Mouse (Mus musculus) lung, postnatal 0 days (tissue): ENCODE measurements around the gene Pmm1. TPM values are rescaled to one million over a fixed set of nuclear protein-coding genes. Genes with fewer than 3 reads are reported as not detected.
"Not testable (repeated sequence)": the region's sequence is repeated elsewhere in the genome, so short reads cannot be mapped to it uniquely, and the experiment has no call there.

Experiments used
- ATAC-seq: fragments of 200-750 bp; cut with Nextera tagmentation; 2 replicates; pipeline ENCODE4 v1.8.0; 2017; ENCODE audit warnings: moderate library complexity
- DNase-seq: peaks from one replicate; pipeline ENCODE4 v3.0.0-alpha.2; 2016; ENCODE audit warnings: low spot score
- H3K27ac ChIP-seq: fragments of 300-500 bp; sonication (generic); 2 replicates; pipeline ENCODE4 v1.5.1; 2014; ENCODE audit warnings: antibody characterized with exemption, mild to moderate bottlenecking, low read length, mixed read lengths
- H3K27me3 ChIP-seq: fragments of 300-500 bp; sonication (generic); replicated peaks from 2 replicates; pipeline ENCODE4 v1.6.1; 2014; ENCODE audit warnings: low read length, mixed read lengths; ENCODE audit not compliant: insufficient read depth
- H3K36me3 ChIP-seq: fragments of 300-500 bp; sonication (generic); 2 replicates; pipeline ENCODE4 v1.6.1; 2014; ENCODE audit warnings: low read length, mixed read lengths; ENCODE audit not compliant: insufficient read depth
- H3K4me1 ChIP-seq: fragments of 300-500 bp; sonication (generic); 2 replicates; pipeline ENCODE4 v1.6.1; 2014; ENCODE audit warnings: antibody characterized with exemption, low read depth, low read length, mixed read lengths; ENCODE audit not compliant: insufficient read depth
- H3K4me2 ChIP-seq: fragments of 300-500 bp; sonication (generic); replicated peaks from 2 replicates; pipeline ENCODE4 v1.6.1; 2014; ENCODE audit warnings: low read depth, mild to moderate bottlenecking, low read length, moderate library complexity, mixed read lengths
- H3K4me3 ChIP-seq: fragments of 300-500 bp; sonication (generic); 2 replicates; pipeline ENCODE4 v1.5.1; 2014; ENCODE audit warnings: low read depth, low read length
- H3K9ac ChIP-seq: fragments of 300-500 bp; sonication (generic); replicated peaks from 2 replicates; pipeline ENCODE4 v1.6.1; 2014; ENCODE audit warnings: low read depth, mild to moderate bottlenecking
- H3K9me3 ChIP-seq: fragments of 300-500 bp; sonication (generic); 2 replicates; pipeline ENCODE4 v1.6.1; 2016; ENCODE audit warnings: low read length, mixed read lengths
- CTCF ChIP-seq: IDR thresholded peaks from 2 replicates; pipeline ENCODE4 v1.5.1; 2016; ENCODE audit warnings: antibody characterized with exemption, mild to moderate bottlenecking
- EP300 ChIP-seq: IDR thresholded peaks from 2 replicates; pipeline ENCODE4 v1.6.1; 2016; ENCODE audit warnings: antibody characterized with exemption, mild to moderate bottlenecking, control low read depth
- WGBS: fragments of 180-500 bp; shearing (Covaris S2); extraction: QIAGEN DNeasy Blood & Tissue Kit; methylation state at CpG from one replicate; pipeline ENCODE4 v1.1.7; 2014; 5-methylcytosine and 5-hydroxymethylcytosine counted together
- polyA plus RNA-seq: library from polyadenylated mRNA; unstranded; fragments of >200 nt; fragmentation: Nextera tagmentation; extraction: Ambion mirVana; gene quantifications from 2 replicates; pipeline ENCODE4 v1.2.1, GENCODE M21; 2015

Gene Pmm1
- polyA plus RNA-seq, 1 experiment from 2014 or later = 23.4 TPM

DNA sequence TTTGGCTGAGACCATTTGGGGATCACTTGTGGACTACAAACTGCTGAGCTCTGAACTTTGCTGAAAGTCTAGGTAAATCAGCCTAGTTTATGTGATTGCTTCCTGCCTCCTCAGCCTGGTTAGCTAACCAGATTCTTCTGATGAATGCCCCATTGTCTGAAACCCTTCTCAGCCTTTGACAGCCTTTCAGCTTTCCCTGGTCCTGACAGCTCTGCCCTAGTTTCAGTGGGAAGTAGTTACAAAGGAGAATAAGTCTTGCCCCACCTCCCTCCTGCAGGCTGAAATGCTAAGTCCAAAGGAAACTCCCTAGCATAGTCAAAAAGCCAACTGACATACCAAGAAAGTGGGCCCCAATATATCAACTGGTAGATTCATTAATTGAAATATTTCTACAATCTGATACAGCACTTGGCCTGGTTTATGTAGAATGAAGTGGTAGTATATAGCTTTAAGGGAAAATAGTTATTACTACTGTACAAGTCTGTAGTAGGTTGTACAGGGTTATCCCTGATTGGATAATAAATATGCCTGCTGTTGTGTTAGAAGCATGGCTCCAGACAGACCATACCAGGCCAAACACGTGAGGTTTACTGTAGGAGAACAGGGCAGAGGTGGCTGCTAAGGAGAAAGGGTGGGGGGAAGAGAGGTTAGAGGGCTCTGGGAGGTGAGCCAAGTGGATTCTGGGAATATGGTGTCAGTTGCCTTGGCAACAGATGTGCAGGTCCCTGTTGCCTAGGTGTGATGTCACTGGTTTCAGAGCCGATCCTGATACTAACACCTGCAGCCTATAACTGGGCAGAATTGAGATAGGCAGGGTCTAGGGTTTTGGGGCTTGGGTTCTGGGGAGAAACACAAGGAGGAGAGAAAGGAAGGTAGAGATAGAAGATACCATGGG, 24.8 kb upstream of the Pmm1 start:
- DNase-seq (no peak), ATAC-seq (no peak)
- H3K9me3 ChIP-seq = no peaks in the 10 kb centered on the region
- H3K4me1 ChIP-seq = no peaks in the 10 kb centered on the region
- H3K4me3 ChIP-seq = no peak overlapping the region
- no peaks in the 10 kb centered on the region for H3K36me3 ChIP-seq
- WGBS = 65% methylated on average over 2 of the region's 2 CpGs
- H3K9ac ChIP-seq = no peak overlapping the region
- no peak overlapping the region for H3K4me2 ChIP-seq
- H3K27ac ChIP-seq = no peak overlapping the region
- TF ChIP-seq CTCF (no peak), EP300 (no peak)
- H3K27me3 ChIP-seq = no peaks in the 10 kb centered on the region

DNA sequence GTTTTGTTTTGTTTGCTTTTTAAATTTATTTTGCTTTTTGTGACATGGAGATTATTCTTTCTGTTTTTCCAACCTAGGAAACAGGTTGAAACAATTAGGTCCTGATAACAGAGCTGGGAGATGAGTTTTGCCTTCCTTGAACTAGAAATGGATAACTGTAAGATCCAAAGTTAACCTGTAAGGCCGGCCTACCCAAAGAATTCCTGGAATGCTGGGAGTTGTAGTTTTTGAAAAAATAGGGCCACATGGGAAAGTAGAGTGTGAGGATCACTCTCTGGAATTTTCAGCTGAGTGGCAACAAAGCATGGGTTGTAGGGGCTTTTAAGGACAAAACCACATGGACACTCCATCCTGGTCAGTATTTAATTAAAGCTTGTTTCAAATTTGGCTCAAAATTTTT, 21.4 kb upstream of the Pmm1 start:
- Histone ChIP-seq H3K9me3 (no peaks in the 10 kb centered on the region), H3K9ac (no peak overlapping the region), H3K4me2 (no peak overlapping the region), H3K27ac (no peak overlapping the region), H3K4me3 (no peak overlapping the region), H3K27me3 (no peaks in the 10 kb centered on the region), H3K36me3 (no peaks in the 10 kb centered on the region), H3K4me1 (no peaks in the 10 kb centered on the region)
- no peak for DNase-seq
- no peak for TF ChIP-seq CTCF
- TF ChIP-seq EP300 = no peak
- 38% methylated on average over 1 of the region's 1 CpGs for whole genome bisulfite sequencing
- ATAC-seq = no peak

DNA sequence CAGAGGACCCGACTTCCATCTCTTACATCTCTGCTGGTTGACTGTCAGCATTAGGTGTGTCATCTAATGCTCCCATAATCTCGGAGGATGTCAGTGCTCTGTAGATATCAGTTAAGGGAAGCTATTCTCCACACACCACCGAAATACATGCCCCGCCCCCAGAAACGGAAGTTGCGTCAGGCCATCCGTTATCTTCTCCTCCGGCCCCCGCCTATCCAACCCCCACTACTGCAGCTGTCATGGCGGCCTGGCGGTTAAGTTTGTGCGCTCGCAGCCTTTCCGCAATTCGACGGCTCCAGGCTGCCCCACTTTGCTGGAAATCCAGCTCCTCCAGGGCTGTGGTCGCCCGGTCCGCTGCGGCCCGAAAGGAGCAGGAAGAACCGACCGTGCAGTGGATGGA, 19.6 kb upstream of the Pmm1 start, which contains the start of gene 1700029P11Rik:
TSS of gene 1700029P11Rik (plus strand) at position 220 of the 400 bp plus-strand sequence.
- Histone ChIP-seq H3K36me3 (no peaks in the 10 kb centered on the region), H3K4me2 (no peak within 1 kb of the TSS), H3K4me1 (no peaks in the 10 kb centered on the region), H3K9me3 (no peaks in the 10 kb centered on the region), H3K9ac (no peak within 1 kb of the TSS), H3K27ac (no peak within 1 kb of the TSS), H3K27me3 (no peaks in the 10 kb centered on the region), H3K4me3 (no peak within 1 kb of the TSS)
- ATAC-seq (no peak), DNase-seq (no peak)
- WGBS = 95% methylated on average over 23 of the region's 23 CpGs
- TF ChIP-seq CTCF (no peak), EP300 (no peak)

DNA sequence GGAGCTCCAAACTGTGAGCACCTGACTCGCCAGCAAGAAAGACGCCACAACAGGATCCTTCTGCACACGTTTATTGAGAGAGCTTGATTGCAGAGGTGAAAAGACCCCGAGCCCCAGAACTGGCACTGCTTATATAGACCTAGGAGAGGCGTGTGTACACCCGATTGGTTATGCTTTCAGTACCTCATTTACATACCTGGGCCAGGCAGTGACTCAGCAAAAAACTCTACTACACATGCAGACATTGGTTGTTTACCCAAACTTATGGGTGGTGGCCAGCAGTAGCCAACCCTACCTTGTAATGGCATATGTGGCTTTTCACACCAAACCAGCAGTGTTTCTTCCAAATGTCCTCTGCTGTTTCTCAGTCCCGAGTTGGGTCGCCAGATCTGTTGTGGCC, 14.4 kb upstream of the Pmm1 start:
- not testable (repeated sequence) for ATAC-seq, DNase-seq, H3K9me3 ChIP-seq, H3K27me3 ChIP-seq, H3K4me2 ChIP-seq, H3K4me1 ChIP-seq, H3K4me3 ChIP-seq, H3K27ac ChIP-seq, H3K9ac ChIP-seq, H3K36me3 ChIP-seq
- WGBS = 88% methylated on average over 8 of the region's 8 CpGs

DNA sequence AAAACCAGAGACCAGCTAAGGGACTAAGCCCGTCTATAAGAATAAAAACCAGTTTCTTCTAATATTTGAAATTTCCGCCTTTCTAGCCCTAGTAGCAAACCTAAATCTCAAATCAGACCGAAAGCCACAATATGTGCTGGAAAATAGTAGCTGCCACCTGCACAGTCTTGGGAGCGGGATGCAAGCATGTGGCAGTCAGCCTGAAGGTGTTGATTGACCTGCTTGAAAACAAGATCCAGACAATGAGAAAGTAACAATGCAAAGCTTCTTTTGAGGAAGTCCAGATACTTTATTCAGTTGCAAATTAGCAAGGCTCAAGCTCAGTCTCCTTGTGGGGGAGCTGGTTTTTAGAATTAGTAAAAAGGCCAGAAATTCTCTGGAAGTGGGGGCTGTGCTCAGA, 9.8 kb upstream of the Pmm1 start:
- H3K27me3 ChIP-seq, DNase-seq, ATAC-seq, H3K27ac ChIP-seq, H3K4me1 ChIP-seq, H3K4me2 ChIP-seq, H3K9me3 ChIP-seq, H3K4me3 ChIP-seq, H3K9ac ChIP-seq, H3K36me3 ChIP-seq: not testable (repeated sequence)
- 94% methylated on average over 4 of the region's 4 CpGs for WGBS

DNA sequence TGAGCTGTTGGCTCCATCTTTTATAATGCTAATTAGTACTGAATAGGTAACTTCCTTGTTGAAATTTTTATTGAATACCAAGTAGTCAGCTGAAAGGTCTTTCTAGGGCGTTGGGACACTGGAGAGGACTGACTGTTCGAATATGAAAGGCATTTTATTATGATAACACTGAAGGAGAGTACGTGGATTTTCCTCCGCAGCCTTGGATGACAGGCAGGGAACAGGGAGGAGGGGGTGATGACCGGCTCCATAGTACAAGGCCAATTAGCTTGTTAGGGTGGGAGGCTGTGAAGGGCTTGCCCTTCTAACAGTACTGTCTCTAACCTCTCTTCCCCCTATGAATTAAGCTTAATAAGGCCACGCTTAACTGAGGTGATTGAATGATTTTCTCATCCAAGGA, 8.9 kb upstream of the Pmm1 start:
- not testable (repeated sequence) for H3K27ac ChIP-seq, H3K36me3 ChIP-seq, H3K4me1 ChIP-seq, H3K9me3 ChIP-seq, DNase-seq, H3K4me3 ChIP-seq, ATAC-seq, H3K27me3 ChIP-seq, H3K4me2 ChIP-seq, H3K9ac ChIP-seq
- 70% methylated on average over 6 of the region's 6 CpGs for WGBS

DNA sequence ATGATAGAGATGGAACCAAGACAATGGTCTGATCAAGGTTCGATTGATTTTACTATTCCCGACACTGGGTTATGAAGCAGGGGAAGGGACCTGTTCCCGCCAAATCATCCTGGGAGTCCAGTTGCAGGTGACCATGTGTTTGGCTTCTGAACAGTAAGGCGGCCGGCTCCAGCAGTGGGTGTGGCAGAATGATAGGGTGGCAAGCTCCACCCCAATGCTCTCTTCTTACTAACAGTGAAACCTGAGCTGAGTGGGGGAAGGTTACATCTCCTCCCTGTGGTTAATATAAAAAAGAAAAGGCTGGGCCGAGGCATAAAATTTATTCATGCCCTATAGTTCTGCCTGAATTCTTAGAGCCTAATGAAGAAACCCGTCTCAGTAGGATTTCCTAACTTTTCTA, 8.4 kb upstream of the Pmm1 start:
- Histone ChIP-seq H3K27ac (no peak overlapping the region), H3K36me3 (no peaks in the 10 kb centered on the region), H3K4me2 (no peak overlapping the region), H3K9me3 (no peaks in the 10 kb centered on the region), H3K27me3 (no peaks in the 10 kb centered on the region), H3K4me1 (no peaks in the 10 kb centered on the region), H3K9ac (no peak overlapping the region), H3K4me3 (no peak overlapping the region)
- ATAC-seq (no peak), DNase-seq (no peak)
- TF ChIP-seq EP300 (no peak), CTCF (no peak)
- 43% methylated on average over 7 of the region's 7 CpGs for WGBS
